Mouse (Mus musculus) olfactory bulb, adult 2 months (tissue): Measurements from ENCODE around the gene Myo18a.

Experiments used
- CTCF ChIP-seq: fragments of 200-500 bp; IDR thresholded peaks from 2 replicates; pipeline ENCODE4 v1.5.1; 2012; ENCODE audit warnings: low read depth, mild to moderate bottlenecking, low read length, moderate library complexity; ENCODE audit not compliant: insufficient read depth
- POLR2A ChIP-seq: fragments of 200-500 bp; IDR thresholded peaks from 2 replicates; pipeline ENCODE4 v1.6.1; 2012; ENCODE audit warnings: mild to moderate bottlenecking, low read depth, low read length, moderate library complexity; ENCODE audit not compliant: insufficient read depth

GRCm38 (mm10) chr11:77816003-77816402, 53.0 kb downstream of the Myo18a start:
- TF ChIP-seq POLR2A (no peak), CTCF (peak; percentile 63)
